Mouse (Mus musculus) ES-Bruce4 (cell line): ENCODE results near the gene Bcs1l.

Experiments used
- CTCF ChIP-seq: IDR thresholded peaks from one replicate; pipeline ENCODE4 v1.8.1; 2011; ENCODE audit warnings: low read depth, low read length
- POLR2A ChIP-seq: IDR thresholded peaks from one replicate; pipeline ENCODE4 v1.8.1; 2011; ENCODE audit warnings: low read length; ENCODE audit not compliant: insufficient read depth

GRCm38 (mm10) chr1:74544184-74544583 is 43.9 kb upstream of the Bcs1l start, which contains the start of gene Usp37:
- TF ChIP-seq CTCF (no peak), POLR2A (no peak)
